Mouse (Mus musculus): ENCODE measurements at regions not wholly inside any gene's neighbourhood (a gene's known extent, or its start where the extent isn't known, plus 50 kb on each side); places are given as distances from the start of the nearest gene placed in this dataset.
A peak's percentile ranks its signal among the peaks of the same experiment; 100 is the strongest.

- no peaks in the 10 kb centered on the region for H3K27me3 ChIP-seq (ENCODE audit: insufficient read depth, low read length)
- peaks cover 52% of the 10 kb centered on the region for H3K4me1 ChIP-seq (replicated peaks; ENCODE audit: low read depth, low read length)
- no peak overlapping the region; the same call in 1 of the 2 replicates for H3K4me3 ChIP-seq (replicated peaks; ENCODE audit: low read length)
- no peak for TF ChIP-seq POU5F1 (IDR thresholded peaks at IDR 0.05; ENCODE audit: borderline replicate concordance, low read length)
- no peak for TF ChIP-seq NANOG (IDR thresholded peaks at IDR 0.05; ENCODE audit: borderline replicate concordance, low read length)
- no peaks in the 10 kb centered on the region for H3K36me3 ChIP-seq (ENCODE audit: insufficient read depth, low read length)
- H3K9me3 ChIP-seq (ENCODE audit: low read length) = no peaks in the 10 kb centered on the region
Measured at GRCm38 (mm10) chr8:33985430-33985977, 126.0 kb downstream of the Gm10131 start.

DNA sequence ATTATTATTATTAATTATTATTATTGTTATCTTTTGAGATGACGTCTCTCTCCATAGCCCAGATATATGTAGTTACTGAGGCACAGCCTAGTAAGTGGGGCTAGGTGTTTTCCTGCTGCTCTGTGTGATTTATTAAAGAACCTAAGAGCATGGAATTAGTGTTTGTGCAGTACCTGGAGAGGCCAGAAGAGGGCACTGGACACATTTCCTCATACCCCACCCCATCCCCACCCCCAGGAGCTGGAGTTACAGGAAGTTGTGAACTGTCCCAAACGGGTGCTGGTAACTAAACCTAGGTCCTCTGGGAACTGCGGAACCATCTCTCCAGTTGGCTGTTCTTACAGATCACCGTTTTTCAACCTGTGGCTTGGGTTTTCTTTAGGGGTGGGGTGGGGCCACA lies 129.9 kb downstream of the Gm10131 start:
- H3K4me3 ChIP-seq (replicated peaks; ENCODE audit: low read length) = no peak overlapping the region
- H3K36me3 ChIP-seq (ENCODE audit: insufficient read depth, low read length) = no peaks in the 10 kb centered on the region
- peaks cover 43% of the 10 kb centered on the region for H3K4me1 ChIP-seq (replicated peaks; ENCODE audit: low read depth, low read length)
- H3K27me3 ChIP-seq (ENCODE audit: insufficient read depth, low read length) = 0 out of 2 replicates have a peak, but pooled peaks cover 5% of the 10 kb centered on the region
- TF ChIP-seq NANOG (IDR thresholded peaks at IDR 0.05; ENCODE audit: borderline replicate concordance, low read length) (no peak), CTCF (conservative IDR thresholded peaks at IDR 0.05; ENCODE audit: low read length) (peak; percentile 26)
- H3K9me3 ChIP-seq (ENCODE audit: low read length) = no peaks in the 10 kb centered on the region

- TF ChIP-seq NANOG (IDR thresholded peaks at IDR 0.05; ENCODE audit: borderline replicate concordance, low read length) (no peak), POU5F1 (IDR thresholded peaks at IDR 0.05; ENCODE audit: borderline replicate concordance, low read length) (no peak)
- Histone ChIP-seq H3K4me3 (replicated peaks; ENCODE audit: low read length) (no peak overlapping the region), H3K27me3 (ENCODE audit: insufficient read depth, low read length) (0 out of 2 replicates have a peak, but pooled peaks cover 5% of the 10 kb centered on the region), H3K9me3 (ENCODE audit: low read length) (no peaks in the 10 kb centered on the region), H3K4me1 (replicated peaks; ENCODE audit: low read depth, low read length) (peaks cover 37% of the 10 kb centered on the region), H3K36me3 (ENCODE audit: insufficient read depth, low read length) (no peaks in the 10 kb centered on the region)
Measured at GRCm38 (mm10) chr8:33980999-33981398, 130.5 kb downstream of the Gm10131 start.

Data from E14TG2a.4 (cell line).